Mouse (Mus musculus) limb, embryonic 14.5 days (tissue): ENCODE results near the gene Psmb8. TPM values are rescaled to one million over a fixed set of nuclear protein-coding genes. Genes with fewer than 3 reads are reported as not detected.
"Not testable (repeated sequence)": the region's sequence is repeated elsewhere in the genome, so short reads cannot be mapped to it uniquely, and the experiment has no call there.

Experiments
- ATAC-seq: fragments of 200-750 bp; cut with Nextera tagmentation; 2 replicates; pipeline ENCODE4 v1.8.0; 2017; ENCODE audit warnings: low read depth, moderate number of reproducible peaks, moderate TSS enrichment; ENCODE audit not compliant: low FRiP score
- DNase-seq: peaks from one replicate; pipeline ENCODE4 v3.0.0-alpha.2; 2015; ENCODE audit warnings: low spot score
- H3K27ac ChIP-seq: fragments of 300-500 bp; sonication (generic); replicated peaks from 2 replicates; pipeline ENCODE4 v1.5.1; 2014; ENCODE audit warnings: low read depth, mild to moderate bottlenecking, low read length, moderate library complexity, mixed read lengths
- H3K27me3 ChIP-seq: fragments of 300-500 bp; sonication (generic); 2 replicates; pipeline ENCODE4 v1.6.1; 2014; ENCODE audit warnings: low read length, mixed read lengths; ENCODE audit not compliant: control insufficient read depth, insufficient read depth
- H3K36me3 ChIP-seq: fragments of 300-500 bp; sonication (generic); 2 replicates; pipeline ENCODE4 v1.6.1; 2014; ENCODE audit warnings: mild to moderate bottlenecking, low read length, moderate library complexity, mixed read lengths; ENCODE audit not compliant: control insufficient read depth, insufficient read depth
- H3K4me1 ChIP-seq: fragments of 300-500 bp; sonication (generic); 2 replicates; pipeline ENCODE4 v1.6.1; 2014; ENCODE audit warnings: antibody characterized with exemption, low read length, mixed read lengths; ENCODE audit not compliant: control insufficient read depth, insufficient read depth
- H3K4me2 ChIP-seq: fragments of 300-500 bp; sonication (generic); replicated peaks from 2 replicates; pipeline ENCODE4 v1.6.1; 2014; ENCODE audit warnings: low read depth, mild to moderate bottlenecking, low read length, moderate library complexity; ENCODE audit not compliant: severe bottlenecking
- H3K4me3 ChIP-seq: fragments of 300-500 bp; sonication (generic); replicated peaks from 2 replicates; pipeline ENCODE4 v1.5.1; 2014; ENCODE audit warnings: low read length
- H3K9ac ChIP-seq: fragments of 300-500 bp; sonication (generic); 2 replicates; pipeline ENCODE4 v1.6.1; 2014; ENCODE audit warnings: mild to moderate bottlenecking, low read depth, low read length, moderate library complexity; ENCODE audit not compliant: severe bottlenecking
- H3K9me3 ChIP-seq: fragments of 300-500 bp; sonication (generic); 2 replicates; pipeline ENCODE4 v1.6.1; 2016; ENCODE audit warnings: low read length; ENCODE audit not compliant: control insufficient read depth
- POLR2A ChIP-seq: fragments of 200-500 bp; IDR thresholded peaks from 2 replicates; pipeline ENCODE4 v1.8.0; 2012; ENCODE audit warnings: inconsistent platforms, mild to moderate bottlenecking, moderate library complexity, borderline replicate concordance; ENCODE audit not compliant: insufficient read depth, insufficient read length; ENCODE audit errors: extremely low read depth
- WGBS: fragments of 180-500 bp; shearing (Covaris S2); extraction: QIAGEN DNeasy Blood & Tissue Kit; methylation state at CpG from one replicate; pipeline ENCODE4 v1.1.7; 2014; 5-methylcytosine and 5-hydroxymethylcytosine counted together
- polyA plus RNA-seq, 2 experiments: library from polyadenylated mRNA; depleted of rRNA in 1 of 2; stranded (reverse) in 1 of 2; unstranded in 1 of 2; fragments of >200 nt; fragmentation: Nextera tagmentation in 1 of 2; extraction: Ambion mirVana in 1 of 2; gene quantifications; 2 replicates each; pipeline versions ENCODE4 v1.2.1 to v1.2.3; 2012 to 2014

Psmb8 gene
- polyA plus RNA-seq, 2 experiments, result 6.8 to 9.2 TPM

DNA sequence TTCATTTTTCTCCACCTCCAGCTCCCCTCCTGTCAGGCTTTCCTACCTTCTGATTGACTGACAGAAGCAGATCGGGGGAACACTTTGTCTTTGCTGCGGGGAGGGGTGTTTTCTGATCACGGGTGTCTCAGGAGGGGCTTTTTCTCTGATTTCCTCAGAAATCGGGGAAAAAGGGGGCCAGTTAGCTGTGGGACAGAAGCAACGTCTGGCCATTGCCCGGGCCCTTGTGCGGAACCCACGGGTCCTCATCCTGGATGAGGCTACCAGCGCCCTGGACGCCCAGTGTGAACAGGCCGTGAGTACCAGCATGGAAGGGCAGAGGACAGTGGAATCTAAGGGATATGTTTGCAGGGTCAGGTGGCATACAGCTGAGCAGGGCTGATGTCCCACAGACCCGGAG is 17.7 kb downstream of the Psmb8 start:
- no peak for TF ChIP-seq POLR2A
- ATAC-seq (no peak), DNase-seq (no peak)
- peaks cover 41% of the 10 kb centered on the region for H3K27me3 ChIP-seq
- WGBS, result 86% methylated on average over 12 of the region's 12 CpGs
- no peaks in the 10 kb centered on the region for H3K4me1 ChIP-seq
- no peak overlapping the region for H3K9ac ChIP-seq
- no peak overlapping the region for H3K4me3 ChIP-seq
- no peak overlapping the region for H3K4me2 ChIP-seq
- no peak overlapping the region for H3K27ac ChIP-seq
- H3K36me3 ChIP-seq, result no peaks in the 10 kb centered on the region
- H3K9me3 ChIP-seq, result no peaks in the 10 kb centered on the region

DNA sequence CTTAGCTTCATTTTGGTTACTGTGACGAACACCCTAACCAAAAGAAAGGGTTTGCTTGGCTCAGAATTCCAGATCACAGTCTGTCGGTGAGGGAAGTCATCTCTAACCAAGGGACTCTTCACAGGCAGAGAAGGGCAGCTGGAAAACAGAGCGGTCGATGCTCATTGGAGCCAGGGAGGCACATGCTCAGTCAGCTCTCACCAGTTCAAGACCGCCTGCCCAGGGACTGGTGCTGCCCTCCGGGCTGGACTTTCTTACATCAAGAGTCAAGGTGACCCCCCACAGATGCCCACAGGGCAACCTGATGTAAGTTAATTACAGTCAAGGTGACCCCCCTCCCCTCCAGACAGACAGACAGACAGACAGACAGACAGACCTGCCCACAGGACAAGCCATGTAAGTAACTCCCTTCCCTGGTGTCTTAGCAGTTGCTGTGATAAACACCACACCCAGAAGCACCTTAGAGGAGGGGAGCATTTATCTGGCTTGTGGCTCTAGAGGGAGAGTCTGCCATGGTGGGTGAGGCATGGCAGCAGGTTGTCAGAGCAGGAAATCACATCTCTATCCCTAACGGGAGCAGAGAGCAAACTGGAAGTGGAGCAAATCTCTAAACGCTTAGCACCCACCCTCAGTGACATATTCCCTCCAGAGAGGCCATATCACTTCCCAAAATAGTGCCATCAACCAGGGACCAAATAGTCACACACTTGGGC is 19.9 kb downstream of the Psmb8 start:
- peaks cover 21% of the 10 kb centered on the region for H3K27me3 ChIP-seq
- H3K36me3 ChIP-seq, result no peaks in the 10 kb centered on the region
- H3K4me2 ChIP-seq, result no peak overlapping the region
- no peaks in the 10 kb centered on the region for H3K9me3 ChIP-seq
- no peaks in the 10 kb centered on the region for H3K4me1 ChIP-seq
- ATAC-seq (no peak), DNase-seq (no peak)
- no peak for TF ChIP-seq POLR2A
- H3K9ac ChIP-seq, result no peak overlapping the region
- H3K4me3 ChIP-seq, result no peak overlapping the region
- 78% methylated on average over 8 of the region's 8 CpGs for WGBS
- H3K27ac ChIP-seq, result no peak overlapping the region

DNA sequence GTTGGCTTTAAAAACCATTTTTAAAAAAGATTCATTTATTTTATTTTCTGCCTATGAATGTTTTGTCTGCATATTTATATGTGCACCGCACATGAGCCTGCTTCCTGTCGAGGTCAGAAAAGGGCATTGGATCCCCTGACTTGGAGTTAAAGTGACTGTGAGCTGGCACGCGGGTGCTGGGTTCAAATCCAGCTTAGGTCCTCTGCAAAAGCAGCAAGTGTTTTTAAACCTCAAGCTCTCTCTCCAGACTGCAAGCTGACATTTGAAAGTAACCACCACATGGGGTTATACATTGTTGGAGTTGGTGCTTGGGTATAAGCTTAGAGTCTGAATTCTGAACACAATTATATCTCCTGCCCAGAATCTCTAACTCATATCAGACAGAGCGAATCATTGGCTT is 20.5 kb downstream of the Psmb8 start:
- Histone ChIP-seq H3K4me1 (no peaks in the 10 kb centered on the region), H3K36me3 (no peaks in the 10 kb centered on the region), H3K4me3 (no peak overlapping the region), H3K27me3 (peaks cover 16% of the 10 kb centered on the region), H3K9ac (no peak overlapping the region), H3K9me3 (no peaks in the 10 kb centered on the region), H3K4me2 (no peak overlapping the region), H3K27ac (no peak overlapping the region)
- WGBS, result 87% methylated on average over 5 of the region's 5 CpGs
- no peak for DNase-seq
- no peak for TF ChIP-seq POLR2A
- ATAC-seq, result no peak

DNA sequence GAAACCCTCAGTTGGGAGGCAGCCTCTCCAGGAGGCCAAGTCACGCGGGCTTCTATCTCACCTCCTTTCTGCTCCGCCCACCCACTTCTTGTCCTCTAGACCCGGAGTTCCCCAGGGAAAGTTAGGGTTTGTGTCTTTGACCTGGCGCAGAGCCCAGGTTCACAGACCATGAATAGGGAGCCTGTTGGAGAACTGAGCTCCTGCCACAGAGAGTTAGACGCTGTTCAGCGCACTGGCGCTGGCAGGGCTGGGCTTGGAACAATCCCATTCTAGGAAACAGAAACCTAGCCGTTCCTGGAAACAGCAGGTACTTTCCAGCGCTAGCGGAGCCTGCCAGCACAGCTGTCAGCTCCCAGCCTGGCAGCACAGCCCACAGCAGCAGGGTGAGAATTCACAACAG is 21.2 kb downstream of the Psmb8 start:
- Histone ChIP-seq H3K36me3 (no peaks in the 10 kb centered on the region), H3K4me3 (no peak overlapping the region), H3K27me3 (peaks cover 11% of the 10 kb centered on the region; the same call in 1 of the 2 replicates), H3K4me2 (no peak overlapping the region), H3K4me1 (no peaks in the 10 kb centered on the region), H3K9me3 (no peaks in the 10 kb centered on the region), H3K27ac (no peak overlapping the region), H3K9ac (no peak overlapping the region)
- 77% methylated on average over 11 of the region's 11 CpGs for WGBS
- DNase-seq, result no peak
- TF ChIP-seq POLR2A, result no peak
- ATAC-seq, result no peak

GRCm38 (mm10) chr17:34219096-34219495 is 21.6 kb downstream of the Psmb8 start:
- ATAC-seq, H3K9ac ChIP-seq, H3K4me1 ChIP-seq, H3K36me3 ChIP-seq, H3K4me3 ChIP-seq, H3K27me3 ChIP-seq, H3K27ac ChIP-seq, DNase-seq, H3K9me3 ChIP-seq, H3K4me2 ChIP-seq: not testable (repeated sequence)
- 85% methylated on average over 7 of the region's 11 CpGs for WGBS

DNA sequence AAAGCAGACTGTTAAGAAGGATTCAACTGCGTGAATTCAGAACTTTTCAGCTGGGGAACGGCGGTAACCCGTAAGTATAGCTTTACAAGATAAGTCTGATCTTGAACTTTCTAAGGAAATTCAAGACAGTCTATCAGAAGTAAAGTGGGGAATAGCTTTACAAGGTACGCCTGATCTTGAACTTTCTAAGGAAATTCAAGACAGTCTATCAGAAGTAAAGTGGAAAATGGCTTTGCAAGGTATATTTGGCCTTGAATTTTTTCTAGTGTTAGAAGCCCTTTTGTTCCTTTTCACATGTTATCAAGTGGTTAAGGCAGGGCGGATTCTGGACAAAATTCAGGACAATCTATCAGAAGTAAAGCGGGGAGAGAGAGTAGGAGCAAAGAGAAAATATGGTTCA is 22.3 kb downstream of the Psmb8 start:
- not testable (repeated sequence) for H3K27me3 ChIP-seq, H3K9me3 ChIP-seq, H3K27ac ChIP-seq, H3K4me1 ChIP-seq, H3K4me2 ChIP-seq, H3K4me3 ChIP-seq, DNase-seq, H3K9ac ChIP-seq, ATAC-seq, H3K36me3 ChIP-seq
- WGBS, result 95% methylated on average over 3 of the region's 7 CpGs

- not testable (repeated sequence) for H3K4me3 ChIP-seq, H3K27me3 ChIP-seq, DNase-seq, H3K4me2 ChIP-seq, H3K36me3 ChIP-seq, H3K27ac ChIP-seq, H3K9ac ChIP-seq, H3K9me3 ChIP-seq, ATAC-seq, H3K4me1 ChIP-seq
- WGBS, result no CpG with 5 or more reads among the region's 16 CpGs
These were observed 22.9 kb downstream of the Psmb8 start for GRCm38 (mm10) chr17:34220401-34220800.
